Comparison of ENCODE assay signal across 9 mouse cellular contexts in genomic region chr4:32241351-32241980, GRCm38 (mm10). TPM values are rescaled to one million over a fixed set of nuclear protein-coding genes. Genes with fewer than 3 reads are reported as not detected.
DNase-seq lines count a peak whose midpoint lies in the region; ATAC-seq lines count a peak whose summit lies in the region.
"Had no signal": no experiment of that assay in that cellular context is flagged by ENCODE, and none has a peak within 500 bp of the region (broad histone marks: within the 10 kb centered on the region; RNA-seq: fewer than 3 reads in every experiment).

No protein-coding gene starts in this region.

- WGBS in kidney, embryonic 15.5 days: 28% methylated on average over 6 of the region's 6 CpGs
- 27% methylated on average over 6 of the region's 6 CpGs for WGBS in hindbrain, embryonic 12.5 days
- 18% methylated on average over 6 of the region's 6 CpGs for WGBS in midbrain, embryonic 16.5 days
- 58% methylated on average over 6 of the region's 6 CpGs for WGBS in heart, embryonic 12.5 days

- H3K9ac ChIP-seq in kidney, embryonic 15.5 days: no peak overlapping the region
- H3K9ac ChIP-seq in hindbrain, embryonic 12.5 days: peak overlapping the region; percentile 98
- peak overlapping the region; percentile 35 for H3K9ac ChIP-seq in midbrain, embryonic 16.5 days (ENCODE audit: low read depth, low read length)
- no peak overlapping the region for H3K9ac ChIP-seq in heart, embryonic 12.5 days

- no peaks in the 10 kb centered on the region for H3K36me3 ChIP-seq in kidney, embryonic 15.5 days
- no peaks in the 10 kb centered on the region for H3K36me3 ChIP-seq in hindbrain, embryonic 12.5 days
- H3K36me3 ChIP-seq in midbrain, embryonic 16.5 days (ENCODE audit: control insufficient read depth, insufficient read depth, low read length): no peaks in the 10 kb centered on the region
- H3K36me3 ChIP-seq in heart, embryonic 12.5 days: no peaks in the 10 kb centered on the region

- peak overlapping the region; percentile 92 for H3K4me2 ChIP-seq in kidney, embryonic 15.5 days
- H3K4me2 ChIP-seq in hindbrain, embryonic 12.5 days (replicated peaks): peak overlapping the region; percentile 82
- H3K4me2 ChIP-seq in midbrain, embryonic 16.5 days (ENCODE audit: low read length): peak overlapping the region; percentile 63
- no peak overlapping the region for H3K4me2 ChIP-seq in heart, embryonic 12.5 days

- no peak overlapping the region for H3K27ac ChIP-seq in kidney, embryonic 15.5 days
- H3K27ac ChIP-seq in hindbrain, embryonic 12.5 days: peak overlapping the region; percentile 80
- H3K27ac ChIP-seq in midbrain, embryonic 16.5 days (ENCODE audit: low read length): peak overlapping the region; percentile 63
- no peak overlapping the region for H3K27ac ChIP-seq in heart, embryonic 12.5 days (ENCODE audit: poor library complexity, severe bottlenecking)

- H3K9me3 ChIP-seq in kidney, embryonic 15.5 days (replicated peaks): no peaks in the 10 kb centered on the region
- H3K9me3 ChIP-seq in hindbrain, embryonic 12.5 days (replicated peaks): no peaks in the 10 kb centered on the region
- no peaks in the 10 kb centered on the region for H3K9me3 ChIP-seq in midbrain, embryonic 16.5 days (replicated peaks; ENCODE audit: control insufficient read depth, low read length, poor library complexity, severe bottlenecking)
- H3K9me3 ChIP-seq in heart, embryonic 12.5 days (replicated peaks): no peaks in the 10 kb centered on the region

- DNase-seq in kidney, postnatal 4 days: no peak
- DNase-seq in cerebellum, postnatal 14 days: peak; percentile 66 to 76
- DNase-seq in kidney, postnatal 25 days: no peak
- DNase-seq in kidney, adult 18-20 months: no peak
- DNase-seq: lung, postnatal 10 days had no signal

- H3K27me3 ChIP-seq in kidney, embryonic 15.5 days: peaks cover 9% of the 10 kb centered on the region; the same call in 1 of the 2 replicates
- no peaks in the 10 kb centered on the region for H3K27me3 ChIP-seq in hindbrain, embryonic 12.5 days
- no peaks in the 10 kb centered on the region for H3K27me3 ChIP-seq in midbrain, embryonic 16.5 days (ENCODE audit: control insufficient read depth, insufficient read depth, low read depth, low read length)
- H3K27me3 ChIP-seq in heart, embryonic 12.5 days (replicated peaks): no peaks in the 10 kb centered on the region

- no peak for ATAC-seq in kidney, embryonic 15.5 days (replicated peaks; ENCODE audit: low FRiP score)
- ATAC-seq in hindbrain, embryonic 12.5 days (ENCODE audit: low FRiP score): no peak
- no peak for ATAC-seq in midbrain, embryonic 16.5 days
- no peak for ATAC-seq in heart, embryonic 12.5 days (ENCODE audit: insufficient number of reproducible peaks, low FRiP score)

- peaks cover 52% of the 10 kb centered on the region for H3K4me1 ChIP-seq in kidney, embryonic 15.5 days
- H3K4me1 ChIP-seq in hindbrain, embryonic 12.5 days: peaks cover 58% of the 10 kb centered on the region
- H3K4me1 ChIP-seq in midbrain, embryonic 16.5 days (ENCODE audit: control insufficient read depth, insufficient read depth, low read length): peaks cover 36% of the 10 kb centered on the region
- H3K4me1 ChIP-seq in heart, embryonic 12.5 days (replicated peaks): peaks cover 55% of the 10 kb centered on the region

- 0 out of 2 replicates have a peak overlapping the region, but pooled peaks have one; percentile 91 for H3K4me3 ChIP-seq in kidney, embryonic 15.5 days (replicated peaks)
- H3K4me3 ChIP-seq in hindbrain, embryonic 12.5 days: peak overlapping the region; percentile 95
- peak overlapping the region; percentile 99 for H3K4me3 ChIP-seq in midbrain, embryonic 16.5 days (ENCODE audit: low read depth, low read length)
- H3K4me3 ChIP-seq in heart, embryonic 12.5 days: no peak overlapping the region

RNA-seq across cellular contexts. Expression of gene Bach2, which starts 2.9 kb away (rescaled TPM):
- polyA plus RNA-seq in kidney, embryonic 15.5 days (2015; fragmentation: Nextera tagmentation; extraction: Ambion mirVana): 8.0 and 8.8 TPM in 2 replicates
- polyA plus RNA-seq in hindbrain, embryonic 12.5 days (2016; fragmentation: Nextera tagmentation; extraction: Ambion mirVana): 25.4 and 27.3 TPM in 2 replicates
- polyA plus RNA-seq in midbrain, embryonic 16.5 days (2015; fragmentation: Nextera tagmentation; extraction: Ambion mirVana): 18.8 and 20.8 TPM in 2 replicates
- 7.0 and 8.6 TPM in 2 replicates for polyA plus RNA-seq in heart, embryonic 12.5 days (2016; fragmentation: Nextera tagmentation; extraction: Ambion mirVana)

Comparison
In these comparisons a context has a peak if more than half of its experiments do, and no peak if none do; other contexts are left out.
1. H3K27ac ChIP-seq: peak in hindbrain, embryonic 12.5 days (single experiment) and midbrain, embryonic 16.5 days (single experiment); none in kidney, embryonic 15.5 days (single experiment) and heart, embryonic 12.5 days (single experiment).
2. H3K9ac ChIP-seq: peak in hindbrain, embryonic 12.5 days (single experiment) and midbrain, embryonic 16.5 days (single experiment); none in kidney, embryonic 15.5 days (single experiment) and heart, embryonic 12.5 days (single experiment).
3. DNase-seq: peak in cerebellum, postnatal 14 days (2 of 2); none in kidney, postnatal 4 days (0 of 2), kidney, postnatal 25 days (0 of 2) and kidney, adult 18-20 months (single experiment).